Mouse (Mus musculus): ENCODE results near the gene Slc16a14.
"Not testable (repeated sequence)": the region's sequence is repeated elsewhere in the genome, so short reads cannot be mapped to it uniquely, and the experiment has no call there.

Slc16a14 gene

GRCm38 (mm10) chr1:84934503-84935333, at the start of gene Slc16a14:
Slc16a14 (minus strand) TSS chr1:84935134.
- no peak for DNase-seq (ENCODE audit: low spot score)

GRCm38 (mm10) chr1:84961779-84962178, 26.8 kb upstream of the Slc16a14 start:
- not testable (repeated sequence) for DNase-seq (ENCODE audit: low spot score)

GRCm38 (mm10) chr1:84957713-84958112, 22.8 kb upstream of the Slc16a14 start:
- DNase-seq (ENCODE audit: low spot score): not testable (repeated sequence)

GRCm38 (mm10) chr1:84956771-84957170, 21.8 kb upstream of the Slc16a14 start:
- DNase-seq (ENCODE audit: low spot score): not testable (repeated sequence)

GRCm38 (mm10) chr1:84952456-84953181, 17.7 kb upstream of the Slc16a14 start:
- no peak for DNase-seq (ENCODE audit: low spot score)

- no peak for DNase-seq (ENCODE audit: low spot score)
Measured at GRCm38 (mm10) chr1:84951566-84951965, 16.6 kb upstream of the Slc16a14 start.

- DNase-seq (ENCODE audit: low spot score): no peak
Measured at GRCm38 (mm10) chr1:84947390-84947789, 12.5 kb upstream of the Slc16a14 start.

- DNase-seq (ENCODE audit: low spot score): no peak
Measured at GRCm38 (mm10) chr1:84945950-84946349, 11.0 kb upstream of the Slc16a14 start.

GRCm38 (mm10) chr1:84943549-84943948, 8.6 kb upstream of the Slc16a14 start:
- no peak for DNase-seq (ENCODE audit: low spot score)

- DNase-seq (ENCODE audit: low spot score): no peak
Measured at GRCm38 (mm10) chr1:84942666-84943065, 7.7 kb upstream of the Slc16a14 start.

- no peak for DNase-seq (ENCODE audit: low spot score)
Measured at GRCm38 (mm10) chr1:84940322-84940721, 5.4 kb upstream of the Slc16a14 start.

- no peak for DNase-seq (ENCODE audit: low spot score)
Measured at GRCm38 (mm10) chr1:84939466-84939865, 4.5 kb upstream of the Slc16a14 start.

GRCm38 (mm10) chr1:84936716-84937510, 2.0 kb upstream of the Slc16a14 start:
- DNase-seq (ENCODE audit: low spot score): no peak

GRCm38 (mm10) chr1:84935668-84936067, 734 bp upstream of the Slc16a14 start:
- no peak for DNase-seq (ENCODE audit: low spot score)

- no peak for DNase-seq (ENCODE audit: low spot score)
Measured at GRCm38 (mm10) chr1:84934151-84934502, 807 bp downstream of the Slc16a14 start.

GRCm38 (mm10) chr1:84933472-84934150, 1.3 kb downstream of the Slc16a14 start:
- no peak for DNase-seq (ENCODE audit: low spot score)

- DNase-seq (ENCODE audit: low spot score): no peak
Measured at GRCm38 (mm10) chr1:84925599-84925998, 9.3 kb downstream of the Slc16a14 start.

GRCm38 (mm10) chr1:84924134-84924533, 10.8 kb downstream of the Slc16a14 start:
- DNase-seq (ENCODE audit: low spot score): no peak

- no peak for DNase-seq (ENCODE audit: low spot score)
Measured at GRCm38 (mm10) chr1:84923432-84923831, 11.5 kb downstream of the Slc16a14 start.

GRCm38 (mm10) chr1:84918865-84919264, 16.1 kb downstream of the Slc16a14 start:
- no peak for DNase-seq (ENCODE audit: low spot score)

- no peak for DNase-seq (ENCODE audit: low spot score)
Measured at GRCm38 (mm10) chr1:84915010-84915409, 19.9 kb downstream of the Slc16a14 start.

- no peak for DNase-seq (ENCODE audit: low spot score)
Measured at GRCm38 (mm10) chr1:84912571-84912970, 22.4 kb downstream of the Slc16a14 start.
